Mouse (Mus musculus): Measurements from ENCODE around the gene Mccc2.

The Mccc2 gene

DNA sequence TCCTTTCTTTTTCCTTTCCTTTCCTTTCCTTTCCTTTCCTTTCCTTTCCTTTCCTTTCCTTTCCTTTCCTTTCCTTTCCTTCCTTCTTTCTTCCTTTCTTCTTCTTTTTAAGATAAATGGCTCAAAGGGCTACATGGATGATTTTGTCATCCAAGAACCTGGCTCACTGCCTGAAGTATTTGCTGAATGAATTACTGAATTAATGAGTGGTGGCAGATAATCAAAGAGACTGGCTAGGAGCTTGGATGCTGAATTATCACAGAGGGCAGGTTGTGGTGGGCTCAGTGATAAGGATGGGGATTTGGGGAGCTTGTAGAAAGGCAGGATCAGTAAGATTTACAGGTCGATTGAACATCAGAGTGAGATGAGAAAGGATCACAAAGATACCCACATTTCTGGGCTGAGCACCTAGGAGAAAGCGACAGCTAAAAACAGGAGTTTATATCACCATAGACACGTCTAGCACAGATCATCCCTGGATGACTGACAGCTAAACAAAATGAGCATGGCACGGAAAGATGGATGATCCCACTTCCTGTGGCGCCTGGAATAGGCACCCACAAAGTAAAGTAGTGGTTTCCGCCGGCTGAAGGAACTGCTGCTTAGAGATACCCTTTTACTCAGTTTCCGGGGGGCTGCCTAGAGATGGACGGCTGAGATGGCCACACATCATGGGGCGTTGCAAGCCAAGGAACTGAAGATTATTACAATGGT lies 76.7 kb downstream of the Mccc2 start:
- DNase-seq: no peak

DNA sequence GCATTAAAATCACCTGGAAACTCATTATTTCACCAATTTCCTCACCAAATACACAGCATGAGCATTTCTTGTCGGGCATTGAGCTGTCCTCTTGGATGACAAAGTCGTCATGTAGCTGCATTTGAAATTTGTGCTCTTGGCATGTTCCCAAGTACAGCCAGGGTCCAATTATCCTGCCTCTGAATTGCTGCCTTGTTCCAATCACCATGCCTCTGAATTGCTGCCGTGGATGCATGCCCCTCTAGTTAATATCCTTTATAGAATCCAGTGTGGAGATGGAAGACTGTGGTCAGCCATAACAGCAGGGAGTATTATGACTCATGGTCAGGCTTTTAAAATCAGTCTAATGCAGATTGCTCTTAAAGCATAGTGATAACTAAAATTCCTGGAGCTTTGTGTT lies 77.7 kb downstream of the Mccc2 start:
- DNase-seq: no peak

DNA sequence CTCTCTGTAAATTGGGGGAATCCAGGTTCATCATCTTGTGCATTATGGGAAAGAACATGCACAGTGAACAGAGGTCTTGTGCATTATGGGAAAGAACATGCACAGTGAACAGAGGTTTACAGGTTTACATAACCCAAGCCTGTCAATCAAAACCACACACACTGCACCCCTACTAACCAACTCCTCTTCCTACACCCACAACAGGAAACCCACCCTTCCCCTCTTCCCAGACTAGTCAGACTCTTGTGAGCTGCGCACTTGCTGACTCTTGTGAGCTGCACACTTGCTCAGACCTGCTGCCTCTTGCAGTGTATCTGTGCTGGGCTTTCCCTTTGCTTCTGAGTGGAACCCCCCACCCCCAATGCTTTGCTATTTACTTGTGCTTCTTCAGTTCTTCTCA lies 83.0 kb downstream of the Mccc2 start:
- no peak for DNase-seq

DNA sequence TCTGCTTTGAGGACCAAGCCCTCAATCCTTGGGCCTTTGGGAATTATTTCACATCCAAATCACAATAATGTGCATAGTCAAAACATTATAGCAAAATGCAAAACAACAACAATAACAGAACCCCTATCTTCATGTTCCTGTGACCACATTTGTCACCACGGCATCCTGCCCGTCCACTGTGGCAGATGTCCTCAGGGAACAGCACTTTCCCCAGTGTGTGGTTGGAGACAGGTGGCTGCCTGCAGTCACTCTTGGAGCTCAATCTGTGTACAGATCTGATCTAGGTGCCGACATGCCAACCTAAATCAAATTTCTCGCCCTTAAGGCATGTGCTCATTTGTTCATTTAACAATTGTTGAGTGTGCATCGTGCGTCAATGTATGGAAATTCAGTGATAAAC lies 83.9 kb downstream of the Mccc2 start:
- DNase-seq: no peak

DNA sequence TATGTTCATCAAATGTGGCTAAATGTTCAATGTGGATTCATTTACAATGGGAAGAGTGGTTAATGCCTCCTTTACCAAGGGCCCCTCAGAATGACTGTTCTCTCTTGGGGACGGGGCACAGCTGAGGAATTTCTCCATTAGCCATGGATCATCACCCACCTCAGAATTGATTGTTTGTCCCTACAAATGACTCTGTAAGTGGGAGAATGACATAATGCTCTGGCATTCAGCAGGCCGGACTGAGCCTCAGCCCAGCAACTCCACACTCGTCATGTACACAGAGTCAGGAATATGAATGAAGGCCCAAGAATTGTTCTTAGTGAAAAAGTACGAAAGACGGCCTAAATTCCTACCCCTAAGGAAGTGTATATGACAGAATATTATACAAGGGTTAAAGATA lies 89.2 kb downstream of the Mccc2 start:
- DNase-seq: no peak

DNA sequence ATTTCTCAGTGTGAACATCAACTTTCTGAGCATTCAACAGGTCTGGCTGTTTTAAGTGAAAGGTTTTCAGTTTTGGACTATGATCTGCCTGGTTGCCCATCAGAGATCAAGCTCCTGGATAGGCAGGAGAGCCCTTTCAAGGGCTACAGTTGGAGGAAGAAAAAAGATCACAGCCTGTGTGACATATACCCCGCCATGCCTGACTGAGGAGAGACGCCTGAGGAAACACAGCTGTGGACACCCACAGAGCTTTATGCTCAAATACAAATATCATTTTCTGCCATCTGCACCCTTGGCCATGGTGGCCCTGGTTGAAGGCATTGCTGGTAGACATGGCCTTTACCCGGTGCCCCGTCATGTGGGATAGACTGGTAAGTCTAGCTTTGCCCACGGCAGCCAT lies 99.8 kb downstream of the Mccc2 start:
- DNase-seq: no peak

DNA sequence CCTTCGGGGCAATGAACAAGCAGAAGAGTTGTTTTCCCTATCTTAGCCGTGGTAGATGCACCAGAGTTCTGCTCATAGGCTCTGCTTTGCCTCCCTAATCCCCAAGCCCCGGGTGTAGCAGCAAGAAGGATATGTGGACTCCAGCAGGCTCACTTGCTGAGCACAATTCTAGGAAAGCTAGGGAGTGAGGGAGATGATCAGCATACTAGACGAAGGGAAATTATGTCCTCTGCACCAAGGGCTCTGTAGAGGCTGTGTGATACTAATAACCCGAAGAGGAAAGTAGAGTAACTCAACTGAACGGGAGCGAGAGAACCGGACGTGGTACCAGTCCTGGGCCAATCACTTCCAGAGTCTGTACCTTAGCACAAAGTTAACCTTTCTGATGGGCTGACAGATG lies 114.5 kb downstream of the Mccc2 start, which contains the start of gene Cartpt:
Gene Cartpt, minus strand, starts transcription at position 127 of the 400 bp plus-strand sequence.
- no peak for DNase-seq

DNA sequence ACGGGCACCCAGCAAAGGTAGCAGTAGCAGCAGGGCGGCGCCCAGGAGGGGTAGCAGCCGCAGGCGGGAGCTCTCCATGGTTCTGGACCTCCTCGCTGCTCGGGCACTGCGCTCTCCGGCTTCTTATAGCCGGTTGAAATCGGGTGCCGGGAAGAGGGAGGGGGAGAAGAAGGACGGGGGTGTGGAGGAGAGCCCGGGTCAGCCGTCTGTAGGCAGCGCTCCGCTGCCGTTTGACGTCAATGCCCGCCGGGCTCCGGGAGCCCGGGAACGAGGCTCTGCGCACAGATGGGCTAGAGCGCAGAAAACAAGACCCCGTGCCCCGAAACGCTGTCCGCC lies 114.9 kb downstream of the Mccc2 start:
- peak; percentile 61 to 67 for DNase-seq

DNA sequence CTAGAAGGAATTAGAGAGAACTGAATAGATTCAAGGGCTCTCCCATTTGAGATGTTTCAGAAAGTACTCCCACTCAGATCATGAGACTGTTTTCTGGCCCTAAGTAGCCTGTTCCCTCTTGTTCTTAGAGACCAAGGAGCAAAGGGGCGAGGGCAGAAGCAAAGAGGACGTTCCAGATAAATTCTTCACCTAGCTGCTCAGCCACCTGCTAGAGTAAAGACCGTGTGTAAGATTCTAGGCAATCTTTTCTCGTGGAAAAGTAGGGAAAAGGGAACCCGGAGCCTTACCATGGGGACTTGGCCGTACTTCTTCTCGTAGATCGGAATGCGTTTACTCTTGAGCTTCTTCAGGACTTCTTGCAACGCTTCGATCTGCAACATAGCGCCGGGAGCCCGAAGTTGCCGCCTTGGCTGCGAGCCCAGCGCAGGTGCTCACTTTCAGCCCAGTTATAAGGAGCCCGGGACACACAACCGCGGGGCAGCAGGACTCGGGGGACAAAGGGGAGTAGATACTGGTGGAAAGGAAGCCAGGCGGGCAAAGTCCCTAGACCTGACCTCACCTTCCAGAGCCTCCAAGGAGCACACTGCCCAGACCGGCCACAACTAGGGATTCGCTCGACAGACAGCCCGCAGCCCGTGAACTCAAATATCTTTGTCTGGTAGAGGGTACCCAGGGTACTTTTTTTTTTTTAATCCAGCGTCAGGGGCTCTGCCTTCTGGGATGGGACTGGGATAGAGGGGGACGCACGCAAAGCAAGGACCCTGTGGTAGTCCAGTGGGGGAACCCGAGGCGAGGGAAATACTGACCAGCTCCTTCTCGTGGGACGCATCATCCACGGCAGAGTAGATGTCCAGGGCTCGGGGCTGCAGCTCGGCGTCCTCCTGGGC lies 115.5 kb downstream of the Mccc2 start:
- DNase-seq: no peak

DNA sequence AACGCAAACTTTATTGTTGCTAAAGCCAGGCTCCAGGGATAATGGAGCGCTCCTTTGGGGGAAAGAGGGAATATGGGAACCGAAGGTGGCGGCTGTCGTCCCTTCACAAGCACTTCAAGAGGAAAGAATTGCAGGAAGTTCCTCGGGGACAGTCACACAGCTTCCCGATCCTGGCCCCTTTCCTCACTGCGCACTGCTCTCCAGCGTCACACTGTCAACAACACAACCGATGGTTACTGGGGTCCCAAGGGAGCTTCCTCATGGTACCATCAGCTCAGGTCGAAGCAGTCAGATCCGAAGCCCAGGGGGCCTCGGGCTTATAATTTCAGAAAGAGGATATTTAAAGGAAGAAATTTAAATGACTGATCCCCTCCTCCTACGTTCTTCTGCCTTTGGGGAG lies 116.6 kb downstream of the Mccc2 start:
- no peak for DNase-seq
